Mouse (Mus musculus) adrenal gland, postnatal 14 days (tissue): ENCODE results near the gene 2310039H08Rik. TPM values are rescaled to one million over a fixed set of nuclear protein-coding genes. Genes with fewer than 3 reads are reported as not detected.
A peak's percentile ranks its signal among the peaks of the same experiment; 100 is the strongest.

Experiments
- DNase-seq: peaks from one replicate; pipeline ENCODE4 v3.0.0; 2021; ENCODE audit warnings: mixed read lengths
- long read RNA-seq, 2 experiments: library from polyadenylated mRNA; stranded (forward); transcript quantifications; one replicate each; pipeline ENCODE4 v2.0.0; 2021
- total RNA-seq: library from RNA; stranded (reverse); gene quantifications from 2 replicates; pipeline ENCODE4 v1.2.3, GENCODE M21; 2021

Gene 2310039H08Rik
- total RNA-seq: 62.9 and 66.5 TPM in 2 replicates
- long read RNA-seq, experiment 1, transcript 2310039H08Rik-201 (1 exons, 762 nt): major isoform, 132 of 132 reads
- long read RNA-seq, experiment 1, partial matches to known transcripts: 0 of 132 reads
- long read RNA-seq, experiment 1, other reads (novel, unspliced or antisense): 0 of 132 reads
- long read RNA-seq, experiment 2, transcript 2310039H08Rik-201 (1 exons, 762 nt): major isoform, 126 of 126 reads
- long read RNA-seq, experiment 2, partial matches to known transcripts: 0 of 126 reads
- long read RNA-seq, experiment 2, other reads (novel, unspliced or antisense): 0 of 126 reads

DNA sequence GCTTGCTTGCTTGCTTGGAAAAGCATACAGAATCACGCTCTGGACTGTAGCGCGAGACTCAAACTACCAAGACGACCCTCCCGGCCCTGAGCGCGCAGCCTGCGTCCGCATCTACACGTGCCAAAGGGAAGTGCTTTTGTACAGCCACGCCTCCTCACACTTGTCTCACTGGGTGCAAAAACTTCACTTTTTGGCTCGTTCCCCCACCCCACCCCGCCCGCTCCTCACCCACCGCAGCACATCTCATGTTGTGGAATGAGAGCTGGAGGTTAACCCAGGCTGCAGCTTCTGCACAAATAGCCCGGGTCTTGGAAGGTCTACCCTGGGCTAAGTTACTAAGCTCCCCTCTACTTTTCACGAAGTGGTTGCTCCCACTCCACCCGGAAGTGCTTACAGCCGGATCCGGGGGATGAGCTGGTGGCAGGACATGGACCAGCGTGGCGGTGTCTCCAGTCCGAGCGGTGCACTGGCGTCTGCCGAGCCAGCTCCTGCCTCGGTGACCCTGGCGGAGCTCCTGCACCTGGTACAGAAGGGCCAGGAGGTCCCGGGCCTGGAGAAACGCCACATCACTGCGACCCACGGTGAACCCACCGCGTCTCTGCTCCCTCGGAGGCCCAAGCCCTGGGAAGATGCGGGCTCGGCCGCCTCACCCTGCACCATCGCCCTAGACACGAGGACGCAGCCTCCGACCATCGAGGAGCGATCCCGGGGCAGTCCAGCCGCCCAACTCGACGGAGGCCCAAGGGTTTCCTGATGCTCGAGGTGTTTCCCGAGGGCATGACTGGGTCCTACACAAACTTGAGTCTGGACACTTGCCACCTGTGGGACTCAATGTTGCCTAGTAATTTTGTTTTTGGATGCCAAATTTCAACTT is at the start of gene 2310039H08Rik:
TSS of gene 2310039H08Rik (plus strand) at position 232 of the 874 bp plus-strand sequence.
- peak; percentile 92 for DNase-seq

DNA sequence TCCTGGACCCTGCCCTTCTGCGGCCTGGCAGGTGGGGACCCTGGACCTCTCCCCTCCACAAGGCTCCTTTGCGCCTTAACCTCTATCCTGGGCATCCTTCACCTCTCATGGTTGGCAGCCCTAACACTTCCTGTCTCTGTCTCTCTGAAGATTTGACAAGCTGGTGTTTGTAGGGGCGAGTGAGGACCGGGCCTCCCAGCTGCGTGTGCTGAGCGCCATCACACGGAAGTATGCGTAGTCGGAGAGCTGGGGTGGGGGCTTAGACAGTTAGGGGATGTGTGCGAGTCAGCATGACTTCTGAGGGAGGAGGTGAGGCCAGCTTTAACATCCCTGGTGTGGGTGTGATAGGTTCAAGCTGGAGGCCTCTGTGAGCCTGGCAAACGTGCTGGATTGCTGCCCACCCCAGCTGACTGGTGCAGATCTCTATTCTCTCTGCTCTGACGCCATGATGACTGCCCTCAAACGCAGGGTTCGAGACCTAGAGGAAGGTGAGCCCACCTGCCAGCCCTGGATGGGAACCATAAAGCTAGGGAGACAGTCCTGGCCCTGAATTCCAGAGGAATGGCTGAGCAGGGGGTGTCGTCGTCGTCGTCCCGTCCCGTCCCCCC is 47.9 kb upstream of the 2310039H08Rik start:
- no peak for DNase-seq

DNA sequence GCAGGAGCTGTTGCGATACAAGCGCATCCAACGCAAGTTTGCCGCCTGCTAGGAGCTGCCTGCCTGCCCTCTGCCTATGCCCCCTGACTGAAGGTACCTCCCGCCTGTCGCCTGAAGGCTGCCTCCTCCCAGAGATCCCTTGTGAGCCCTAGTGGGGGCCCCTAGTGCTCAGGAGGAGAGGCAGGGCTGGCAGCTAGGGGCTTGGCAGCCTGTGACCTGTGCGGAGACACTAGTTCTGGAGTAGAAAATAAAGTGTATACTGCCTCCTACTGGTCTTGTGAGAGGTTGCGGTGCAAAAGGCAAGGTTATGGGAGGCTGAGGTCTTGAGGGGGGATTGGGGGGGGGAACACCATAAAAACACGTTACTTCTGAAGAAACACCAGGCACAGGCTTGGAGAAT is 47.2 kb upstream of the 2310039H08Rik start:
- DNase-seq: peak; percentile 58

DNA sequence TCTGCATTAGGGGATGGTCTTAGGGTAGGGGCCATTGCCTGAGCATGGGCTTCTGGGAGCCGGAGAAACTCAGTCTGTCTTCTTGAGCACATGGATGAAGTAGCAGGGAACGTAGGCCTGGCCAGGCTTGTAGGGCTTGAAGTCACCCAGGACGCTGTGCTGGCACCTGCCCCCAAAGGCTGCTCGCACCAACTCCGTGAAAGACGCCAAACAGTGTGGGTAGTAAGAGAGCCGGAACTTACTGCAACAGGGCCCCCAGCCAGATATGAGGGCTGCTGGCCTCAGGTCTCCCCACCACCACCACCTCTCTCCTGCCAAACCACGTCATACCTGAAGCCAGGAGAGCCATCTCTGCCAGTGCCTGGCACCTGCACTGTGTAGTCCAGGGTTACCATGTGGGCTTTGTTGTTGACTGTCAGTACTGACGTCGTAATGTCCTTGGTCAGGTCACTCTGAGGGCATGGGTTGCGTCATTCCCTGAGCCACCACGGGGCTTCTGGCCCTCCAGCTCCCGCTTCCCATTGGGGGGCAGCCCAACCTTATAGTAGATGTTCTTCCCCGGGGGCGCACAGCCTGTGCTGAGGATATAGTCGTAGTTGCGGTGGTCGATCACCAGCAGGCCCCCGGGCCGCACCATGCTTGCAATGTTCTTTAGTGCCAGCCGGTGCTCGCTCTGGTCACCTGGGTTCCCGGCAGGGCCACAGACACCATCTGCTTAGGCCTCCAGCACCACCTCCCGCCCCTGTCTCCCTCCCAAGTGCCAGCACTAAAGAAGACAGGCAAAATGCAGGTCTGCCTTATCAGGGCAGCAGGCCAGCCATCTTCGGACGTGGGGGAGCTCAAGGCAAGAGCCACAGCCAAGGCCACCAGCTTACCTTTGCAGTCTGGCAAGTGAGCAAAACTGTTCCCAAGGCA is 46.4 kb upstream of the 2310039H08Rik start:
- no peak for DNase-seq

DNA sequence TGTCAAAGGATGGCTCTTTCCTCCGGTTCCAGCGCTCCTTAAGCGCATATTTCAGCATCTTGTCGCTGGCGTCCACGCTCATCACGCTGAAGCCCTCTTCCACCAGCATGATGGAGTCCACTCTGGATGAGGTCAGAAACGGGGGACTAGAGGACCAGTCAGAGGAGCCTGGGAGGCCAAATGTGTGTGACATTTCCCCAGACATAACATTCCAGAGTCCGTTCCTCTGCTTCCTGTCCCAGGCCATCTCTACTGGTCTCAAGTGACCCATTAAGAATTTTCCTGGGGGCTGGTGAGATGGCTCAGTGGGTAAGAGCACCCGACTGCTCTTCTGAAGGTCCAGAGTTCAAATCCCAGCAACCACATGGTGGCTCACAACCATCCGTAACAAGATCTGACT is 45.2 kb upstream of the 2310039H08Rik start:
- no peak for DNase-seq

DNA sequence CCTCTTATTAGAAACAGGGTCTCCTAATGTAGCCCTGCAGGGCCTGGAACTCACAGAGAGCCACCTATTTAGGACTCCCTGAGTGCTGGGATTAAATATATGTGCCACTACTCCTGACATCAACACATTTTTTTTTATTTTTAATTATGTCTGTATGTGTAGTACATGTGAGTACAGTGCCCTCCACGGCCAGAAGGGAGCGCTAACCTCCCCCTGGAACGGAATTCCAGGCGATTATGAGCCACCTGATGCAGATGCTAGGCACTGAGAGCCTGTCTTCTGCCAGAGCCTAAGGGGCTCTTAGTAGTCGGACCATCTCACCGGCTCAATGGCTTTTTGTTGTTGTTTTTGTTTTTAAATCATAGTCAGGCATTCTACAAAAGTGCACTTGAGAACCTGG is 44.4 kb upstream of the 2310039H08Rik start:
- peak; percentile 76 for DNase-seq

DNA sequence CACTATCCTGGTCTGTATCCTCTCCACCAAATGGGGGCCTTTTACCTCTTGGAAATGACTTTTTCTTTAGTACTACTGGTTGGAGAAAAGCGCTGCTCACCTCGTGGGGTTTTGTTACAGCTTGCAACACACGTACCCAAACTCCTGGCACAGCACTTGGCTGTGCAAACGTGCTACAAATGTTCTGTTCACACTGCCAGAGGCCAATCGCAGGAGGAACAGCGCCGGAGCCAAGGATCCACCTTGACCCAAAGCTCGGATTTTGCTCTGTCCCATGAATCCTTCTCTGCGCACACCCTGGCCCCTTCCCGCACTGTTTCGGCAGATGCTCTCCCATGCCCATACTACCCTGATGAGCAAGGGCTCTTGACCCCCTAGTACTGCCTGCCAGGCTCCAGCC is 43.9 kb upstream of the 2310039H08Rik start:
- no peak for DNase-seq

DNA sequence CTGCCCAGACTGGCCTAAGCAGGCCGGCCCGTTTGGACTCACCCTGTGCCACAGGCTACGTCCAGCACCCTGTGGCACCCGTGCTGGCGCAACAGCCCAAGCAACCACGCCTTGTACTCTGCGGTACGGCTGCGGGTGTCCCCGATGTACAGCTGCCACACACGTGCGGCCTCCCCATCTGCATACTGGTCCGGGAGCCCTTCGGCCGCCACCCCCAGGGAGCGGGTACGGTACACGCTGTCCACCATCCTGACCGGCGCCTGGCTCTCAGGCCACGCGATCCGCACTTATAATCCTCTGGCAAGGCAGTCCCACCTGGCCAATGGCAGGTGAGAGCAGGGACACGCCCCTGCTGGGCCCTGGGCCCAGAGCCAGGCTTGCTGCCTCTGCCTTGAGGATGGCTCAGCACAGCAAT is 43.5 kb upstream of the 2310039H08Rik start, which contains the start of gene Gnmt:
TSS of gene Gnmt (minus strand) at position 265 of the 415 bp plus-strand sequence.
- DNase-seq: peak; percentile 41

DNA sequence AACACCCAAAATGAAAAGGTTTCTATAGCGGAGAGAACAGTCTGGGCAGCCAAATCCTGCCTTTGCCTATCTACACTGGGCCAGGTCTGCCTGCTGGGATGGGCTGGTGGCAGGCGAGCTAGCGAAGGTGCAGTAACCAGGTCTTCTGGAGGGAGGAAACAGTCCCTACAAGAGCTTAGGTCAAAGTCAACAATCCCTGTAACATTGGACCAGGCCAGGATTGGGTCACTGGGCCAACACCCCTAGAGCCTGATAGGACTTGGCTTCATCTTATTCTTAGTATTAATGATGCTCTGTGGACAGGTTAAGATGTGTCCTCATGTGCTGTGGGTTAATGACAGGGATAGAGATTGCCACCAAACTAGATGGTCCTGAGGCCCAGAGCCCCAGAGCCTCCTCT is 38.4 kb upstream of the 2310039H08Rik start:
- no peak for DNase-seq

DNA sequence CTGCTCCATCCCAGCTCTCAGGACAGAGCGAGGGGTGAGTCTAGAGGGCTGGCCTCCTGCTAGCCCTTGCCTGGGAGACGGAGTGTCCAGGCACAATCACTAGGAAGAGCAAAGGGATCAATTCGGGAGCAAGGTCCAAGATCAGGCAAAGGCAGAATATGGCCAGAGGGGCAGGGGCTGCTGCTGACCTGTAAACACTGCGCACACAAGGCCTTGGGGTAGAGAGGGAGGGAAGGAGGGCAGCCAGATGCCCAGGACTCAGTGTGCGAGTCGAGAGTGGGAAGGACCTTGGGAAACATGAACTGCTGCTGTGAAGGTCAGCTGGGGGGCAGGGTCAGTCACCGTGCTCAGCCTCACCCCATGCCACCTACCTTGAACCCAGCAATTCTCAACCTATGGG is 37.1 kb upstream of the 2310039H08Rik start:
- no peak for DNase-seq

DNA sequence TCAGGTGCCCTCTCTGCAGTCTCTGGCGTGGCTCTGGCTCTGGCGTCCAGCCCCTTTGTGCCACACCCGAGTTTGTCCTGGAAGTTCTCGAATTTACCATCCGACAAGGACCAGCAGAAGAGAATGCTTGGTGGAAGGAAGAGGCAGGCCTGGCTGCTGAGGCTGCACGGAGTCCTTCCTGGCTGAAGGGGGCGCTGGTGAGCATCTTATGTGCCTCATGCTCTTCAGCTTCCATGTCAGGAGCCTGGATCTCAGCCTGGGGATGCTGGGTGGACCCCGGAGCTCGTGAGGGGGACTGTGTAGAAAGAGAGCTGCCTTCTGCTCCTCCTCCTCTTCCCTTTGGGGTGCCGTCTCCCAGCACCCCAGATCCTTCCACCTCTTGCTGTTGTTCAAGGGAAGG is 36.3 kb upstream of the 2310039H08Rik start:
- DNase-seq: peak; percentile 73

DNA sequence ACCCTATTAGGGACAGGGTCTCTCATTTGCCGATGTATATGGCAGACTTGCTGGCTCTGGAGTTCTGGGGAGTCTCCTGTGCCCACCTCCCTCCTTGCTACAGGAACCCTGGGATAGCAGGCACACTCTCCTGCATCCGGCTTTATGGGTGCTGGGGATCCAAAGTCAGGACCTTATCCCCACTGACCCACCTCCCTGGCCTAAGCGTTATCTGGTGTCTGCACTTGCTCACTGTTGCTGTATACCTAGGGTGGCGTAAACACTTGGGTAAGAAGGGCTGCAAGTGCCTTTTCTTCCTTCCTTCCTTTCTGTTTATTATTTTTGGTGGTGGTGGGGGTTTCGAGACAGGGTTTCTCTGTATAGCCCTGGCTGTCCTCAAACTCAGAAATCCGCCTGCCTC is 31.1 kb upstream of the 2310039H08Rik start:
- no peak for DNase-seq

DNA sequence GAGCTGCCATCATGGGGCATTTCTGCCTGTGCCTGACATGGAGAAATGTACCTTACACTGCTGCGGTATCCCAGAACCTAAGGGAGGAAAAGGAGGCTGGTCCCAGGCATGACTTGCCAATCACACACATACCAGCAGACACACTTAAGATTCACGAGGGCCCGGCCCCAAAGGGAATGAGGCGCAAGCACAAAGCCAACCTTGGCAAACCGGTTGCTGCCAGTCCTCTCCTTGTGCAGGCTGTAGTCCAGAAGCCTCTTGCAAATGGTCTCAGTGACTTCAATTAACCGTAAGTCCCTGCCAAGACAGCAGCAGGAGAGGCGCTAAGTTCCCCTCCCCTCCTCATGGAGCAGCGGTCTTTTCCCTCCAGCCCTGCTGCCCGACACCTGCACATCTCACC is 29.4 kb upstream of the 2310039H08Rik start:
- DNase-seq: no peak

DNA sequence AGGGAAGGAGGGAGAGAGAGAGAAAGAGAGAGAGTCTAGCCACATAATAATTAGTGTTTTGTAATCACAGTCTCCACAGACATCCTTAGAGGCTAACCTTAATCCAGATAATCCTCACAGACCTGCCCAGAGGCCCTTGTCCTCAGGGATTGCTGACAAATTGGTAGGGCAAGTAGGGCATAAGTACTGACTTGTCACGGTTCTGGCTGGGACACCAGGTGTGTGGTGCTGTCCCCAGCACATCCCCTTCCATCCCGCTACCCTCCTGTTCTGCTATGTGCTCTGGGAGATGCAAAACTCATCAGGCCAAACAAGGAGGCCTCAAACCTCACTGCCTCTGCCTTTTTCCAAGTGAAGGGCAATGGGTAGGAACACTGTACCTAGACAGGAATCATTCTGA is 26.9 kb upstream of the 2310039H08Rik start:
- DNase-seq: no peak

DNA sequence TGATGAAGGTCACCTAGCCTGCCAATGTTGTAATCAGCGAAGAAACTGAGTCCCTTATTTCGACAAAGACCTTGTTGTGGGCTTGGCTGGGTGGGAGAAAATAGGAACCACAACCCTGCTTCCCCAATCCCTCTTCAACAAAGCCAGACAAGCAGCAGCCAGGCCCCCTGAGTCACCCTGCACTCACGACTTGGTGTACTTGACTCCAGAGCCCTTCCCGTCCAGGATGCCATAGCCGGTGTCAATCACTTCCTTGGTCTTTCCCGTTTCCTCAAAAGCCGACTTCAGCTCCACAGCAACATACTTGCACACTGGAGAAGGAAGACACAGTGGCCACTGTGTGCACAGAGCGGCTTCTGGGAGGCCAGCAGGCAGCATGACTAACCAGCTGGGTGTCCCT is 25.2 kb upstream of the 2310039H08Rik start:
- no peak for DNase-seq

DNA sequence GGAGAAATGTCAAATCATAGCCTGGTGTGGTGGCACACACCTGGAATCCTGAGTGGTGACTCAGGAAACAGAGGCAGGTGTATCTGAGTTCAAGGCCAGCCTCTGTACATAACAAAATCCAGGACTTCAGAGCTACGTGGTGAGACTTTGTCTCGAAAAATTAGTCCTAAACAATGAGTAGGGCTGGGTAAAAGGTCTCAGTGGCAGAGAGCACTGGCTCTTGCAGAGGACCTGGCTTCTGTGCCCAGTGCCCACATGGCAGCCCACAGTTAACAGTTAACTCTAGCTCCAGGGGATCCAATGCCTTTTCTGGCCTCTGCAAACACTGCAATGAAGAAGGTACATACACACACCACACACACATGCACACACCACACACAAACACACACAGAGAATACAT is 24.6 kb upstream of the 2310039H08Rik start:
- no peak for DNase-seq

DNA sequence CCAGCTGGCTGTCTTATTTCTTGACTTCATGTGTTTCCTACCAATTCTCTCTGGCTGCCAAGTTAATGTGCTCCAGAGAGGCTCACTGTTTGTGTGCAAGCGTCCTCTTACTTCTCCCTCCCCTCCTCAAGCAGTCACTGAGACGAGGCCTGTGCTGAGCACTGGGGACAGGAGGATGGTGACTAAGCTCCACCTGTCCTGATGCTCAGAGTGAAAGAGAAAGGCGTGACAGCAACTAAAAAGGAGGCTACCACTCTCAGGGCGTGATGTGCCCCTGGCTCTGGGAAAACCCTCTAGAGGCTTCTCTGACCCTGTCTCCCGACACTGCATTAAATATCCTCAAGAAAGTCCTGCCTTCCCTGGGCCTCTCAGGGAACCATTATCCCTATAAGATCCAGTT is 23.2 kb upstream of the 2310039H08Rik start:
- no peak for DNase-seq

DNA sequence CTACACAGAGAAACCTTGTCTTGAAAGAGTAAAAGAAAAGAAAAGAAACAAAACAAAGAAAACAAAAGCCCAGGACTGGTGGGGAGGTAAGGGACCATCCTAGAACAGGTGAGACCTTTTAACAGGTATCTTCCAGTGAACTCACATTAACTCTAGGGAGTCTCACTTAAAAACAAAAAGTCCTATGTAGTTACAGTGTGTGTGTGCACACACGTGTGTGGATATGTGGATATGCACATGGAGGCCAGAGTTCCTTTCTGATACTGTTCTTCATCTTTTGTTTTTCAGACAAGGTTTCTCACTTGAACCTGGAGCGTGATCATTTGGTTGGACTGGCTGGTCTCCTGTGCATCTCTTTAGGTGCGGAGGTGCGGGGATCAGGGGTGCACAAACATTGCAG is 21.9 kb upstream of the 2310039H08Rik start:
- DNase-seq: no peak

DNA sequence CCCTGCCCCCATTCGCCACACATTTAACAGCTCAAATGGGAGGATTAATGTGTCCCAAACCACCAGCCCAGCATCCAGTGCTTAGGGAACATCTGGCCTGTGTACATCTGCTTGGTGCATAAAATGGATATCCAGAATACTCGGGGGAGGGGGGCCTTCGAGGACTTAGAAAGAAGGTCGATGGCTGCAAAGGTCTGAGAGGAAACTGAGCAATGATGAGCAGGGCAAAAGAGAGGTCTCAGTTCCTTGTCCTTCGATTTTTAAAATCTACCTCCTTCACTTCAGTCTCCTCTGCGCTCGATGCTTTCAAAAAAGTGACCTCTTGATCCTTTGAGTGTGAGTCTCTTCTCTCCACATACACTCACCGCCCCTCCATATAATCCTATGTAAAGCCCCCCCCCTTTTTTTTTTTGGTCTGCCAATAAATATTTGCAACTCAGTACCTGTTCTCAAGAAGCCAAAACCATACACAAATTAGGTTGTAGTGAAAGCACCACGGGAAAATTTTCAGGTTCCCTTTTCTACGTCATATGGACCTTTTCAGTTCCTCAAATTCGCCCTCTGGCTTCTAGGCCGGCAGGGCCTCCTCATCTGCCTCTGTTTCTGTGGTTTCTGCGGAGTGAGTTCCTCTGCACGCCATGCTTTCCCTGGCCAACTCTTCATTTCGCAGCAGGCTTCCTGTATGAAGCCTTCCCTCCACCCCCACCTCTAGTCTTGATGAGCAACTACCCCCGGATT is 21.2 kb upstream of the 2310039H08Rik start:
- no peak for DNase-seq

DNA sequence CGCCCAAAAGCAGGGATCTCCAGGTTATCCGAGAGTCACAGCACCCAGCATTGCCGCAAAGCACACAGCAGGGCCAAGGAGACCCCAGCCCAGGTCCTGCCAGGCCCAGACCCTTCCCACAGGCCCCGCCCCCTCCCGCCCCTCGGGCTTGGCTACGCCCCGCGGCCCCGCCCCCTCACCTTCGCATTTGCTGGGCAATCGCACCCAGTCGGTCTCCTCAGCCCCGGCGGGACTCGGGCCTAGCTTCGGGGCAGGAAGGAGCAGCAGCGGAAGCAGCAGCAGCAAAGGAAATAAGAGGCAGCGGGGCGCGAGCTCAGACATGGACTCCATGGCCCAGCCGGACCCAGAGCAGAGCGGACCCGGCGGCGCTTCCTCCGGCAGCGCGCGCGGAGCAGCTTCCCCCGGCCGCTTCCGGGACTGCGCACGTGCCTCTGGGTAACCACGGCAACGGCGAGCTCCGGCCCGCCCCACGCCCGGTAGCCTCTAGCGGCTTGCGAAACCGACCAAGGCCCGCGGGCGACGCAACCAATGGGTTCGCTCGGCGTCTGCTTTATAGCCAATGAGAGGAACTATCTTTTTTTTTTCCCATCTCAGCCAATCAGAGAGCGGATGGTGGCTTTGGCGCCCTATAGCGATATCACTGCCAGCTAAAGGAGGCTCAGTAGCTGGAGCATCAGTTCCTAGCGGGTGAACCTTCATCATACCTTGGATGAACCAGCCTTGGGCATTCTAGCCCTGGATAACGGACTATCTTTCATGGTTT is 20.5 kb upstream of the 2310039H08Rik start, which contains the start of gene Cnpy3:
TSS of gene Cnpy3 (minus strand) at position 421 of the 763 bp plus-strand sequence.
- peak; percentile 99 for DNase-seq
